ENCODE assay signal across 15 mouse cellular contexts in the genomic region with DNA sequence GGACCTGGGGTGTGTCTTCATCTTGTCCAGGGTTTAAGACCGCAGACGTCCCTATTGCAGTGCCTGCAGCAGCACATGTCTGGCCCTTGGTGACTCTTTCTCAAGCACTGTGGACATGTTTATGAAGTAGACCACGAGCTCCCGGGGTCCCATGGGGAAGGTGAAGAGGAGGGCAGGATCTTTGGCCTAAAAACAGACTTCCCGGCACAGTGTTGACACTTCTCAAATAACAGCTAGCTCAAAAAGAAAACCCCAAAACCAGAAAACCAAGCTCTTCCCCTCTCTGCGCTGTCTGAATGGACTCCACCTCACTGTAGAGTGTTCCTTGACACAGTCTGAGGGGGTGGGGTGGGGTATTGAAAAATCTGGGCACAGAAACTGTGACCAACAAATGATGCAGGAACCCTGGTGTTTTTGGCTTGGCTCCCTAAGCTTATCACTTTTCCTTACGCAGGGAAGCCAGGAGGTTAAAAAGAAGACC. TPM values are rescaled to one million over a fixed set of nuclear protein-coding genes. Genes with fewer than 3 reads are reported as not detected.
DNase-seq lines count a peak whose midpoint lies in the region; ATAC-seq and TF ChIP-seq lines count a peak whose summit lies in the region.
"Had no signal": no experiment of that assay in that cellular context is flagged by ENCODE, and none has a peak within 500 bp of the region (broad histone marks: within the 10 kb centered on the region; RNA-seq: fewer than 3 reads in every experiment).

No protein-coding gene starts in this region.

- no peak overlapping the region for H3K4me2 ChIP-seq in intestine, postnatal 0 days (replicated peaks; ENCODE audit: low read depth)

- H3K27me3 ChIP-seq in intestine, postnatal 0 days (replicated peaks; ENCODE audit: control insufficient read depth, insufficient read depth, low read length) = no peaks in the 10 kb centered on the region
- H3K27me3 ChIP-seq: Patski had no signal

- 56% methylated on average over 7 of the region's 7 CpGs for WGBS in intestine, postnatal 0 days

- H3K27ac ChIP-seq in intestine, postnatal 0 days (ENCODE audit: low read depth, low read length) = no peak overlapping the region

- no peak overlapping the region for H3K4me3 ChIP-seq in intestine, postnatal 0 days (ENCODE audit: low read depth, low read length)

- ATAC-seq in intestine, postnatal 0 days = no peak
- ATAC-seq: intestine, embryonic 16.5 days; Patski had no signal

- DNase-seq in embryo, embryonic 9.5 days (ENCODE audit: extremely low spot score) = peak; percentile 18
- DNase-seq in embryo, embryonic 10.5 days (ENCODE audit: low spot score) = no peak
- peak; percentile 39 for DNase-seq in left cerebral cortex, postnatal 4 days
- DNase-seq in left cerebral cortex, adult 11 months (ENCODE audit: low spot score) = no peak
- DNase-seq in adipocyte (ENCODE audit: low spot score) = peak; percentile 38
- peak; percentile 45 for DNase-seq in lung, postnatal 25 days (ENCODE audit: low spot score)
- no peak for DNase-seq in urinary bladder, adult 18-20 months (ENCODE audit: low spot score in 2 of 2)
- DNase-seq: adrenal gland, postnatal 25 days; cerebellum, adult 11 months; layer of hippocampus, adult 9-11 months; liver; thymus, adult 18-20 months had no signal

- no peaks in the 10 kb centered on the region for H3K36me3 ChIP-seq in intestine, postnatal 0 days (ENCODE audit: control insufficient read depth, insufficient read depth)

- H3K9me3 ChIP-seq in intestine, postnatal 0 days (ENCODE audit: control insufficient read depth) = no peaks in the 10 kb centered on the region

- no peaks in the 10 kb centered on the region for H3K4me1 ChIP-seq in intestine, postnatal 0 days (replicated peaks; ENCODE audit: control insufficient read depth, insufficient read depth, low read length)

- no peak overlapping the region for H3K9ac ChIP-seq in intestine, postnatal 0 days (ENCODE audit: low read depth, low read length)

- no peak for TF ChIP-seq CTCF in intestine, postnatal 0 days (IDR thresholded peaks at IDR 0.05; ENCODE audit: low read depth)

- intact Hi-C loops in left cerebral cortex, postnatal 4 days (cut with DNase I) = no loop called here

RNA-seq across cellular contexts. Expression of a gene that starts 42.3 kb away (rescaled TPM):
- total RNA-seq in left cerebral cortex, postnatal 4 days (2021) = 1 to 10 TPM; 1.2 to 1.8 TPM
- 1.7 TPM in 2 replicates for polyA plus RNA-seq in intestine, postnatal 0 days (2015; fragmentation: Nextera tagmentation; extraction: Ambion mirVana)

Comparison
In these comparisons a context has a peak if more than half of its experiments do, and no peak if none do; other contexts are left out.
1. DNase-seq: peak in embryo, embryonic 9.5 days (single experiment), left cerebral cortex, postnatal 4 days (single experiment), adipocyte (single experiment) and lung, postnatal 25 days (single experiment); none in embryo, embryonic 10.5 days (single experiment), left cerebral cortex, adult 11 months (single experiment) and urinary bladder, adult 18-20 months (0 of 2).